In genomic region chr9:123478586-123479195, GRCm38 (mm10) we compare ENCODE assay signal across 8 mouse cellular contexts. TPM values are rescaled to one million over a fixed set of nuclear protein-coding genes. Genes with fewer than 3 reads are reported as not detected.
DNase-seq lines count a peak whose midpoint lies in the region; ATAC-seq lines count a peak whose summit lies in the region.

Limd1 (plus strand) TSS chr9:123478706.

- peak; percentile 50 for DNase-seq in layer of hippocampus, adult 11-12 months (ENCODE audit: low spot score)
- DNase-seq in layer of hippocampus, adult 9-10 months (ENCODE audit: low spot score), result no peak
- DNase-seq in embryo, embryonic 10 days (ENCODE audit: low spot score), result peak; percentile 76
- no peak for DNase-seq in gonadal fat pad, adult 2 months (ENCODE audit: low read depth)
- peak; percentile 68 to 75 for DNase-seq in spleen, postnatal 36 days (ENCODE audit: low spot score in 2 of 2)

- peaks cover 45% of the 10 kb centered on the region for H3K4me1 ChIP-seq in intestine, embryonic 15.5 days (replicated peaks)
- H3K4me1 ChIP-seq in limb, embryonic 15.5 days, result peaks cover 50% of the 10 kb centered on the region
- peaks cover 18% of the 10 kb centered on the region for H3K4me1 ChIP-seq in midbrain, embryonic 15.5 days

- peak within 1 kb of the TSS; percentile 76 for H3K9ac ChIP-seq in intestine, embryonic 15.5 days
- H3K9ac ChIP-seq in limb, embryonic 15.5 days, result peak within 1 kb of the TSS; percentile 72
- peak within 1 kb of the TSS; percentile 50 for H3K9ac ChIP-seq in midbrain, embryonic 15.5 days

- no peaks in the 10 kb centered on the region for H3K9me3 ChIP-seq in intestine, embryonic 15.5 days
- H3K9me3 ChIP-seq in limb, embryonic 15.5 days, result no peaks in the 10 kb centered on the region
- H3K9me3 ChIP-seq in midbrain, embryonic 15.5 days, result no peaks in the 10 kb centered on the region

- no peaks in the 10 kb centered on the region for H3K36me3 ChIP-seq in intestine, embryonic 15.5 days
- H3K36me3 ChIP-seq in limb, embryonic 15.5 days, result 0 out of 2 replicates have a peak, but pooled peaks cover 4% of the 10 kb centered on the region
- H3K36me3 ChIP-seq in midbrain, embryonic 15.5 days (replicated peaks), result no peaks in the 10 kb centered on the region

- peak within 1 kb of the TSS; percentile 81 for H3K27ac ChIP-seq in intestine, embryonic 15.5 days
- peak within 1 kb of the TSS; percentile 87 for H3K27ac ChIP-seq in limb, embryonic 15.5 days
- 0 out of 2 replicates have a peak within 1 kb of the TSS, but pooled peaks have one; percentile 48 for H3K27ac ChIP-seq in midbrain, embryonic 15.5 days

- peak within 1 kb of the TSS; percentile 98 for H3K4me2 ChIP-seq in intestine, embryonic 15.5 days (replicated peaks)
- H3K4me2 ChIP-seq in limb, embryonic 15.5 days, result peak within 1 kb of the TSS; percentile 77
- H3K4me2 ChIP-seq in midbrain, embryonic 15.5 days, result peak within 1 kb of the TSS; percentile 75

- WGBS in intestine, embryonic 15.5 days, result 0% methylated on average over 37 of the region's 57 CpGs
- under 1% methylated on average over 43 of the region's 57 CpGs for WGBS in limb, embryonic 15.5 days
- under 1% methylated on average over 40 of the region's 57 CpGs for WGBS in midbrain, embryonic 15.5 days

- H3K27me3 ChIP-seq in intestine, embryonic 15.5 days (replicated peaks), result no peaks in the 10 kb centered on the region
- H3K27me3 ChIP-seq in limb, embryonic 15.5 days, result no peaks in the 10 kb centered on the region
- 0 out of 2 replicates have a peak, but pooled peaks cover 3% of the 10 kb centered on the region for H3K27me3 ChIP-seq in midbrain, embryonic 15.5 days (replicated peaks)

- ATAC-seq in intestine, embryonic 15.5 days, result peak; percentile 92
- peak; percentile 81 for ATAC-seq in limb, embryonic 15.5 days (ENCODE audit: insufficient number of reproducible peaks, low FRiP score, low TSS enrichment, low read depth)
- peak; percentile 82 for ATAC-seq in midbrain, embryonic 15.5 days (replicated peaks)

- H3K4me3 ChIP-seq in intestine, embryonic 15.5 days (replicated peaks), result peak within 1 kb of the TSS; percentile 65
- H3K4me3 ChIP-seq in limb, embryonic 15.5 days, result peak within 1 kb of the TSS; percentile 74
- H3K4me3 ChIP-seq in midbrain, embryonic 15.5 days, result peak within 1 kb of the TSS; percentile 56

RNA-seq across cellular contexts. Expression of gene Limd1, which starts in this region (rescaled TPM):
- 44.7 and 48.0 TPM in 2 replicates for polyA plus RNA-seq in gonadal fat pad, adult 2 months (2012; rRNA removed)
- polyA plus RNA-seq in intestine, embryonic 15.5 days (2015; fragmentation: Nextera tagmentation; extraction: Ambion mirVana), result 51.9 and 52.3 TPM in 2 replicates
- 53.3 and 53.7 TPM in 2 replicates for polyA plus RNA-seq in limb, embryonic 15.5 days (2015; fragmentation: Nextera tagmentation; extraction: Ambion mirVana)
- polyA plus RNA-seq in midbrain, embryonic 15.5 days (2015; fragmentation: Nextera tagmentation; extraction: Ambion mirVana), result 11.4 and 13.9 TPM in 2 replicates

Comparison
In these comparisons a context has a peak if more than half of its experiments do, and no peak if none do; other contexts are left out.
1. DNase-seq: peak in layer of hippocampus, adult 11-12 months (single experiment), embryo, embryonic 10 days (single experiment) and spleen, postnatal 36 days (2 of 2); none in layer of hippocampus, adult 9-10 months (single experiment) and gonadal fat pad, adult 2 months (single experiment).
2. Peak in every context shown above with its lines, with median percentiles within 50 percentile points of each other: ATAC-seq, H3K27ac ChIP-seq, H3K4me2 ChIP-seq, H3K4me3 ChIP-seq and H3K9ac ChIP-seq.